Mouse (Mus musculus) embryonic fibroblast, embryonic 13.5 days (primary cell): ENCODE data around the gene Myh7b. TPM values are rescaled to one million over a fixed set of nuclear protein-coding genes. Genes with fewer than 3 reads are reported as not detected.

ENCODE experiments used
- H3K27ac ChIP-seq: 2 replicates; pipeline ENCODE4 v1.5.1; 2012; ENCODE audit warnings: low read length, control low read depth, inconsistent platforms; ENCODE audit not compliant: insufficient read depth
- H3K4me1 ChIP-seq: 2 replicates; pipeline ENCODE4 v1.6.1; 2011; ENCODE audit warnings: low read length; ENCODE audit not compliant: control insufficient read depth, insufficient read depth
- H3K4me3 ChIP-seq: 2 replicates; pipeline ENCODE4 v1.5.1; 2011; ENCODE audit warnings: mild to moderate bottlenecking, control low read depth, low read length; ENCODE audit not compliant: insufficient read depth
- CTCF ChIP-seq: IDR thresholded peaks from 2 replicates; pipeline ENCODE4 v1.5.1; 2011; ENCODE audit warnings: mild to moderate bottlenecking, control low read depth, low read length, moderate library complexity, borderline replicate concordance; ENCODE audit not compliant: insufficient read depth
- POLR2A ChIP-seq: IDR thresholded peaks from 2 replicates; pipeline ENCODE4 v1.6.1; 2011; ENCODE audit warnings: low read depth, mild to moderate bottlenecking, control low read depth, low read length, moderate library complexity
- polyA plus RNA-seq: library from polyadenylated mRNA; stranded (reverse); fragments of >200 nt; gene quantifications from 2 replicates; pipeline ENCODE4 v1.2.4, GENCODE M21; 2011; ENCODE audit warnings: low read depth; ENCODE audit not compliant: missing spikeins, insufficient read length

Gene Myh7b
- polyA plus RNA-seq, 1 experiment, result not detected

- 0 out of 2 replicates have a peak, but pooled peaks cover 3% of the 10 kb centered on the region for H3K4me1 ChIP-seq
- TF ChIP-seq POLR2A, result no peak
- TF ChIP-seq CTCF, result no peak
- no peak overlapping the region for H3K27ac ChIP-seq
- no peak overlapping the region for H3K4me3 ChIP-seq
Measured at GRCm38 (mm10) chr2:155623996-155624395, 13.0 kb downstream of the Myh7b start.

GRCm38 (mm10) chr2:155624730-155625129 is 13.7 kb downstream of the Myh7b start:
- Histone ChIP-seq H3K4me3 (no peak overlapping the region), H3K4me1 (no peaks in the 10 kb centered on the region), H3K27ac (no peak overlapping the region)
- TF ChIP-seq POLR2A (no peak), CTCF (peak; percentile 64; the same call in 1 of the 2 replicates)

- TF ChIP-seq CTCF (no peak), POLR2A (no peak)
- no peak overlapping the region for H3K4me3 ChIP-seq
- no peaks in the 10 kb centered on the region for H3K4me1 ChIP-seq
- H3K27ac ChIP-seq, result no peak overlapping the region
Measured at GRCm38 (mm10) chr2:155626277-155626676, 15.3 kb downstream of the Myh7b start.

GRCm38 (mm10) chr2:155627030-155627738 is 16.2 kb downstream of the Myh7b start:
- H3K27ac ChIP-seq, result no peak overlapping the region
- TF ChIP-seq POLR2A (no peak), CTCF (peak; percentile 91)
- no peaks in the 10 kb centered on the region for H3K4me1 ChIP-seq
- no peak overlapping the region for H3K4me3 ChIP-seq

GRCm38 (mm10) chr2:155628112-155628511 is 17.1 kb downstream of the Myh7b start:
- Histone ChIP-seq H3K27ac (no peak overlapping the region), H3K4me3 (no peak overlapping the region), H3K4me1 (no peaks in the 10 kb centered on the region)
- no peak for TF ChIP-seq POLR2A
- no peak for TF ChIP-seq CTCF

- Histone ChIP-seq H3K27ac (no peak overlapping the region), H3K4me1 (no peaks in the 10 kb centered on the region), H3K4me3 (no peak overlapping the region)
- TF ChIP-seq POLR2A (no peak), CTCF (no peak)
Measured at GRCm38 (mm10) chr2:155628519-155628918, 17.5 kb downstream of the Myh7b start.

- Histone ChIP-seq H3K27ac (no peak overlapping the region), H3K4me1 (no peaks in the 10 kb centered on the region), H3K4me3 (no peak overlapping the region)
- TF ChIP-seq CTCF (no peak), POLR2A (no peak)
Measured at GRCm38 (mm10) chr2:155629231-155629661, 18.2 kb downstream of the Myh7b start.

GRCm38 (mm10) chr2:155630153-155630552 is 19.1 kb downstream of the Myh7b start:
- no peak overlapping the region for H3K27ac ChIP-seq
- H3K4me3 ChIP-seq, result no peak overlapping the region
- TF ChIP-seq POLR2A, result no peak
- TF ChIP-seq CTCF, result no peak
- no peaks in the 10 kb centered on the region for H3K4me1 ChIP-seq

- no peaks in the 10 kb centered on the region for H3K4me1 ChIP-seq
- TF ChIP-seq POLR2A (no peak), CTCF (no peak)
- no peak overlapping the region for H3K27ac ChIP-seq
- no peak overlapping the region for H3K4me3 ChIP-seq
Measured at GRCm38 (mm10) chr2:155630590-155631416, 19.8 kb downstream of the Myh7b start.
